Mouse (Mus musculus): ENCODE measurements at regions not wholly inside any gene's neighbourhood (a gene's known extent, or its start where the extent isn't known, plus 50 kb on each side); places are given as distances from the start of the nearest gene placed in this dataset.

GRCm38 (mm10) chr1:62905739-62906138 lies 202.7 kb downstream of the Nrp2 start:
- ATAC-seq (ENCODE audit: insufficient number of reproducible peaks, insufficient read depth, low FRiP score, low TSS enrichment), result no peak
- WGBS, result 35% methylated on average over 9 of the region's 9 CpGs
- H3K4me1 ChIP-seq, result peaks cover 40% of the 10 kb centered on the region

GRCm38 (mm10) chr1:62907243-62907642 lies 204.2 kb downstream of the Nrp2 start:
- Histone ChIP-seq H3K4me3 (no peak overlapping the region), H3K27me3 (no peaks in the 10 kb centered on the region), H3K4me2 (replicated peaks) (no peak overlapping the region), H3K36me3 (no peaks in the 10 kb centered on the region), H3K4me1 (peaks cover 33% of the 10 kb centered on the region), H3K9me3 (no peaks in the 10 kb centered on the region), H3K9ac (no peak overlapping the region), H3K27ac (no peak overlapping the region)
- 89% methylated on average over 10 of the region's 10 CpGs for WGBS
- ATAC-seq (ENCODE audit: insufficient number of reproducible peaks, insufficient read depth, low FRiP score, low TSS enrichment), result no peak

More at GRCm38 (mm10) chr1:62905739-62906138, 202.7 kb downstream of the Nrp2 start:
- Histone ChIP-seq H3K4me3 (no peak overlapping the region), H3K4me2 (replicated peaks) (no peak overlapping the region), H3K9ac (no peak overlapping the region), H3K9me3 (no peaks in the 10 kb centered on the region), H3K27me3 (no peaks in the 10 kb centered on the region), H3K36me3 (no peaks in the 10 kb centered on the region), H3K27ac (no peak overlapping the region)
